Mouse (Mus musculus): Measurements from ENCODE around the gene Usp29.

Gene Usp29

GRCm38 (mm10) chr7:6816706-6817376, 86.5 kb downstream of the Usp29 start:
- no peak for DNase-seq (ENCODE audit: low read depth, low spot score)

GRCm38 (mm10) chr7:6820296-6820695, 89.9 kb downstream of the Usp29 start:
- DNase-seq (ENCODE audit: low read depth, low spot score), result no peak

GRCm38 (mm10) chr7:6822633-6823032, 92.3 kb downstream of the Usp29 start:
- DNase-seq (ENCODE audit: low read depth, low spot score), result no peak

GRCm38 (mm10) chr7:6823673-6824072, 93.3 kb downstream of the Usp29 start:
- no peak for DNase-seq (ENCODE audit: low read depth, low spot score)

GRCm38 (mm10) chr7:6825966-6826647, 95.7 kb downstream of the Usp29 start:
- DNase-seq (ENCODE audit: low read depth, low spot score), result no peak

- DNase-seq (ENCODE audit: low read depth, low spot score), result no peak
Measured at GRCm38 (mm10) chr7:6829148-6829547, 98.8 kb downstream of the Usp29 start.

- DNase-seq (ENCODE audit: low read depth, low spot score), result no peak
Measured at GRCm38 (mm10) chr7:6834950-6835349, 104.6 kb downstream of the Usp29 start.

- no peak for DNase-seq (ENCODE audit: low read depth, low spot score)
Measured at GRCm38 (mm10) chr7:6835351-6835750, 105.0 kb downstream of the Usp29 start.

GRCm38 (mm10) chr7:6837297-6837925, 107.0 kb downstream of the Usp29 start:
- no peak for DNase-seq (ENCODE audit: low read depth, low spot score)

GRCm38 (mm10) chr7:6837926-6838554, 107.7 kb downstream of the Usp29 start:
- DNase-seq (ENCODE audit: low read depth, low spot score), result no peak

GRCm38 (mm10) chr7:6840860-6841259, 110.5 kb downstream of the Usp29 start:
- no peak for DNase-seq (ENCODE audit: low read depth, low spot score)

GRCm38 (mm10) chr7:6849495-6849894, 119.1 kb downstream of the Usp29 start:
- no peak for DNase-seq (ENCODE audit: low read depth, low spot score)

GRCm38 (mm10) chr7:6850321-6850720, 119.9 kb downstream of the Usp29 start:
- DNase-seq (ENCODE audit: low read depth, low spot score), result no peak

- no peak for DNase-seq (ENCODE audit: low read depth, low spot score)
Measured at GRCm38 (mm10) chr7:6851256-6851655, 120.9 kb downstream of the Usp29 start.

GRCm38 (mm10) chr7:6851717-6852503, 121.5 kb downstream of the Usp29 start:
- no peak for DNase-seq (ENCODE audit: low read depth, low spot score)

- no peak for DNase-seq (ENCODE audit: low read depth, low spot score)
Measured at GRCm38 (mm10) chr7:6855613-6856405, 125.4 kb downstream of the Usp29 start.

- no peak for DNase-seq (ENCODE audit: low read depth, low spot score)
Measured at GRCm38 (mm10) chr7:6858694-6859270, 128.4 kb downstream of the Usp29 start.

- no peak for DNase-seq (ENCODE audit: low read depth, low spot score)
Measured at GRCm38 (mm10) chr7:6860689-6861088, 130.3 kb downstream of the Usp29 start.

- DNase-seq (ENCODE audit: low read depth, low spot score), result no peak
Measured at GRCm38 (mm10) chr7:6866351-6866750, 136.0 kb downstream of the Usp29 start.

GRCm38 (mm10) chr7:6868831-6869230, 138.5 kb downstream of the Usp29 start:
- no peak for DNase-seq (ENCODE audit: low read depth, low spot score)

Measured in retina, postnatal 7 days (tissue).